Mouse (Mus musculus) urinary bladder, adult 2 months (tissue): ENCODE measurements at regions not wholly inside any gene's neighbourhood (a gene's known extent, or its start where the extent isn't known, plus 50 kb on each side); places are given as distances from the start of the nearest gene placed in this dataset.

Source experiments
- DNase-seq: peaks from one replicate; pipeline ENCODE4 v3.0.0; 2022; ENCODE audit warnings: low spot score

- DNase-seq, result no peak
Observed at GRCm38 (mm10) chr12:32642493-32642892, 176.9 kb upstream of the Nampt start.

- no peak for DNase-seq
Observed at GRCm38 (mm10) chr12:32653096-32653495, 166.2 kb upstream of the Nampt start.

- DNase-seq, result no peak
Observed at GRCm38 (mm10) chr12:32656194-32656593, 163.2 kb upstream of the Nampt start.

- DNase-seq, result no peak
Observed at GRCm38 (mm10) chr12:32661782-32662413, 157.4 kb upstream of the Nampt start.

- DNase-seq, result no peak
Observed at GRCm38 (mm10) chr12:32666040-32666439, 153.3 kb upstream of the Nampt start.

- no peak for DNase-seq
Observed at GRCm38 (mm10) chr12:32677908-32678307, 141.4 kb upstream of the Nampt start.

- no peak for DNase-seq
Observed at GRCm38 (mm10) chr12:32678756-32679155, 140.6 kb upstream of the Nampt start.

GRCm38 (mm10) chr12:32681910-32682309, 137.4 kb upstream of the Nampt start:
- DNase-seq, result no peak

- no peak for DNase-seq
Observed at GRCm38 (mm10) chr12:32683375-32683774, 136.0 kb upstream of the Nampt start.

- DNase-seq, result no peak
Observed at GRCm38 (mm10) chr12:32685788-32686385, 133.5 kb upstream of the Nampt start.

- DNase-seq, result no peak
Observed at GRCm38 (mm10) chr12:32689361-32689760, 130.0 kb upstream of the Nampt start.

GRCm38 (mm10) chr12:32690096-32690495, 129.2 kb upstream of the Nampt start:
- DNase-seq, result no peak

GRCm38 (mm10) chr12:32692081-32692819, 127.1 kb upstream of the Nampt start:
- no peak for DNase-seq

GRCm38 (mm10) chr12:32692962-32693361, 126.4 kb upstream of the Nampt start:
- DNase-seq, result no peak

- DNase-seq, result no peak
Observed at GRCm38 (mm10) chr12:32693678-32694077, 125.7 kb upstream of the Nampt start.

- DNase-seq, result no peak
Observed at GRCm38 (mm10) chr12:32696832-32697231, 122.5 kb upstream of the Nampt start.

GRCm38 (mm10) chr12:32709188-32709587, 110.2 kb upstream of the Nampt start:
- no peak for DNase-seq

- peak; percentile 30 for DNase-seq
Observed at GRCm38 (mm10) chr12:32717129-32717921, 102.0 kb upstream of the Nampt start.

- DNase-seq, result no peak
Observed at GRCm38 (mm10) chr12:32719203-32719602, 100.1 kb upstream of the Nampt start.

GRCm38 (mm10) chr12:32724451-32725188, 94.7 kb upstream of the Nampt start:
- DNase-seq, result no peak

GRCm38 (mm10) chr12:32727539-32727938, 91.8 kb upstream of the Nampt start:
- DNase-seq, result no peak

GRCm38 (mm10) chr12:32728425-32728824, 90.9 kb upstream of the Nampt start:
- DNase-seq, result no peak
